Mouse (Mus musculus): ENCODE results near the gene Abhd2. TPM values are rescaled to one million over a fixed set of nuclear protein-coding genes. Genes with fewer than 3 reads are reported as not detected.

Abhd2 gene
- polyA plus RNA-seq, 1 experiment = 43.5 TPM

DNA sequence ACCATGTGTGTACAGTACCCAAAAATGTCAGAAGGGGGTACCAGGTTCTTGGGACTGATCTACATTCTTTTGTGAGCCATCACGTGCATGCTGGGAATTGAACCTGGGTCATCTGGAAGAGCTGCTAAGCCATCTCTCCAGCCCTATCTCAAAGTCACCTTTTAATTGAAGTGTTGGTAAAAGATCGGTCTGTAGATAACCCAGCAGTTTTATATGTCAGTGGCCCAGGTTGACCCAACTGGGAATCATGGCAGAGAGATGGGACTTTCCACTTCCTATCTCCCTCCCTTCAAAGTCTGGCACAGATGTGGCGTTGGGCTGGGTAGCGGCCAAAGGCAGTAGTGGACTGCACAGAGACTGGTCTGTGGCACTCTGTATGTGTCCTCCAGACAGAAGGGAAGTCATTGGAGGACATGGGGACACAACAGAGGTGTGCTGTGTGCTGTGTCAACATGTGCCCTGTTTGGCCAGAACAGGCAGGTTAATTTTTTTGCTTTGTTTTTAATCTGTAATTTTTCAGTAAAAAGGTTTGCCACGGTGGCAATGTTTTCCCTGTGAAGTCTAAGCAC lies 38.5 kb downstream of the Abhd2 start:
- peaks cover 41% of the 10 kb centered on the region for H3K4me1 ChIP-seq (ENCODE audit: control insufficient read depth, insufficient read depth, low read length)
- no peak for TF ChIP-seq CTCF (IDR thresholded peaks at IDR 0.05; ENCODE audit: extremely low read depth, insufficient read depth, low read length)
- TF ChIP-seq POLR2A (IDR thresholded peaks at IDR 0.05; ENCODE audit: extremely low read depth, insufficient read depth, low read length) = no peak
- H3K4me3 ChIP-seq (ENCODE audit: insufficient read depth, low read length) = no peak overlapping the region
- H3K27ac ChIP-seq (ENCODE audit: insufficient read depth, low read length) = peak overlapping the region; percentile 81

DNA sequence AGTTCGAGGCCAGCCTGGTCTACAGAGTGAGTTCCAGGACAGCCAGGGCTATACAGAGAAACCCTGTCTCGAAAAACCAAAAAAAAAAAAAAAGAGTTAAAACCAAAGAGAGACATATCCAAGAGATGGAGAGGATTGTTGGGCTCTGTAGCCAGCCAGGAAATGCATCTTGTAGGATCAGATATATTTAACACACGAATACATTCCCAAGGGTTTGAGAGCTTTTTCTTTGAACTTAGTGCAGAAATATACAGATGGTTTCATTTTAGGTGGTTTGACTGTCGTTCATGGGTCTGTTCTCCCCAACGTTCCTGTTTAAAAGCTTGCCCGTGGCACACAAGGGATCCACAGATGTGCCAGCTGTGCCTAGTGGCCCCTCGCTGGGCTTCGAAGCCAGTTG lies 39.2 kb downstream of the Abhd2 start:
- Histone ChIP-seq H3K27ac (ENCODE audit: insufficient read depth, low read length) (peak overlapping the region; percentile 89), H3K4me3 (ENCODE audit: insufficient read depth, low read length) (no peak overlapping the region), H3K4me1 (ENCODE audit: control insufficient read depth, insufficient read depth, low read length) (peaks cover 39% of the 10 kb centered on the region)
- TF ChIP-seq CTCF (IDR thresholded peaks at IDR 0.05; ENCODE audit: extremely low read depth, insufficient read depth, low read length) (no peak), POLR2A (IDR thresholded peaks at IDR 0.05; ENCODE audit: extremely low read depth, insufficient read depth, low read length) (no peak)

DNA sequence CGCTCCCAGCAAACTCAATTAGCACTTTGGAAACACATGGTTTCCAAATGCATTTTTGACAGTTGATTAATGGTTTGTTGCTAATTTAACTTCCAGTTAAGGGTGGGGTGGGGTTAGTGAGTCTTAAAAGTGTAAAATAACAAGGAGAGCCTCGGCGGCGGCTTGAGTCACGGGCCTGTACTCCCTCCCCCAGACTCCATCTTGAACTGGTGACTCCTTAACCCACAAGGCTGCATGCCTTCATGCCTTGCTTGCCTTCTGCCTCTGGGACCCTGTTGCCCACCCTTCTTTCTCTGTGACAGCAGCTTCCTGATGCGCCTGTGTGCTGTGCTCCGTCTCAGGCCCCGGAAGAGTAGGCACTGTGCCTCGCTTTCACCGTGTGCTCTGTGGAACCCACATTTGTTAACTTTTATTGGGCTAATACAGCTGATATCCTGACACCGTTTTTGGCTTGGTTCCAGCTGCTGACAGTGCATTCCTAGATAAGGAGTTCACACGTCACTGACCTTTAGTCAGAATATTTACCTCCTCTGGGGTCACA lies 40.6 kb downstream of the Abhd2 start:
- H3K4me3 ChIP-seq (ENCODE audit: insufficient read depth, low read length) = no peak overlapping the region
- H3K27ac ChIP-seq (ENCODE audit: insufficient read depth, low read length) = peak overlapping the region; percentile 2
- TF ChIP-seq CTCF (IDR thresholded peaks at IDR 0.05; ENCODE audit: extremely low read depth, insufficient read depth, low read length) = no peak
- no peak for TF ChIP-seq POLR2A (IDR thresholded peaks at IDR 0.05; ENCODE audit: extremely low read depth, insufficient read depth, low read length)
- peaks cover 36% of the 10 kb centered on the region for H3K4me1 ChIP-seq (ENCODE audit: control insufficient read depth, insufficient read depth, low read length)

DNA sequence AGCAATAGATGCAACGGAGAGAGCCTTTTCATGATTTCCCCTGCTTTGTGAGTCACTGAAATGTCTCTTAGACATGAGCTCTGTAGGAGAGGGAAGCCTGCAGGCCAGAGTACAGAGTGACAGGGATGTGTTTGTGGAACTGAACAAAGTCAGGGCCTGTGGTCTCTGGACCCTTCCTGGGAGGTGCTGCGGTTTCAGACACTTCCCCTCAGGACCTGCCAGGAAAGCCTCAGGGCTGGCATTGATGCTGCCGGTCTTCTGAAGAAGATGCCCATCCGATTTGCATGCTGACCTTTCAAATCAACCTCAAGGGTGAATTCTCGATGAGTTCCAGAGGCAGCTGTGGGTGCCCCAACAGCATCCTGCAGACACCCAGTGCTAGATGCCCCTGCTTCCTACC lies 41.5 kb downstream of the Abhd2 start:
- peaks cover 29% of the 10 kb centered on the region for H3K4me1 ChIP-seq (ENCODE audit: control insufficient read depth, insufficient read depth, low read length)
- TF ChIP-seq CTCF (IDR thresholded peaks at IDR 0.05; ENCODE audit: extremely low read depth, insufficient read depth, low read length) = no peak
- no peak for TF ChIP-seq POLR2A (IDR thresholded peaks at IDR 0.05; ENCODE audit: extremely low read depth, insufficient read depth, low read length)

DNA sequence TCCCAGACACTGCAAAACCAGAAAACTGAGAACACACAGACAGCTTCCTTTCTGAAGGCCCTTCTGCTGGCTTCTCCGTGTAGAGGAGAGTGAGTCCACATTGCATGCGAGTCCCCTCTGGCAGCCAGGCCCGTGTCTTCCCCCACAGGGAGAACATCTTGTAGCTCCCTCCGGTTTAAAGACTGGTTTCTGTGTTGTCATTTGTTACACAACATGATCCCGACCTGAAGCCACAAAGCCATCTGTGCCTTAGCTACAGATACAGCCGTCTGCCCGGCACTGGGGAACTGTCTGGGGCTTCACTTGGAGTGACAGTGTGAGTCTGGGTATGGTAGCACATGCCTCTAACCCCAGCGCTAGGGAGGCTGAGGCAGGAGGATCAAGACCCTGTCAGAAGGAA lies 42.1 kb downstream of the Abhd2 start:
- Histone ChIP-seq H3K4me3 (ENCODE audit: insufficient read depth, low read length) (no peak overlapping the region), H3K4me1 (ENCODE audit: control insufficient read depth, insufficient read depth, low read length) (peaks cover 28% of the 10 kb centered on the region), H3K27ac (ENCODE audit: insufficient read depth, low read length) (peak overlapping the region; percentile 90)
- TF ChIP-seq POLR2A (IDR thresholded peaks at IDR 0.05; ENCODE audit: extremely low read depth, insufficient read depth, low read length) = no peak
- TF ChIP-seq CTCF (IDR thresholded peaks at IDR 0.05; ENCODE audit: extremely low read depth, insufficient read depth, low read length) = no peak

More for the DNA sequence above, 41.5 kb downstream of the Abhd2 start:
- no peak overlapping the region for H3K4me3 ChIP-seq (ENCODE audit: insufficient read depth, low read length)
- peak overlapping the region; percentile 30; the same call in 1 of the 2 replicates for H3K27ac ChIP-seq (ENCODE audit: insufficient read depth, low read length)

- Histone ChIP-seq H3K4me1 (ENCODE audit: control insufficient read depth, insufficient read depth, low read length) (peaks cover 29% of the 10 kb centered on the region), H3K27ac (ENCODE audit: insufficient read depth, low read length) (peak overlapping the region; percentile 90)
- TF ChIP-seq CTCF (IDR thresholded peaks at IDR 0.05; ENCODE audit: extremely low read depth, insufficient read depth, low read length) (no peak), POLR2A (IDR thresholded peaks at IDR 0.05; ENCODE audit: extremely low read depth, insufficient read depth, low read length) (no peak)
Observed at GRCm38 (mm10) chr7:79316069-79316695, 43.2 kb downstream of the Abhd2 start.

DNA sequence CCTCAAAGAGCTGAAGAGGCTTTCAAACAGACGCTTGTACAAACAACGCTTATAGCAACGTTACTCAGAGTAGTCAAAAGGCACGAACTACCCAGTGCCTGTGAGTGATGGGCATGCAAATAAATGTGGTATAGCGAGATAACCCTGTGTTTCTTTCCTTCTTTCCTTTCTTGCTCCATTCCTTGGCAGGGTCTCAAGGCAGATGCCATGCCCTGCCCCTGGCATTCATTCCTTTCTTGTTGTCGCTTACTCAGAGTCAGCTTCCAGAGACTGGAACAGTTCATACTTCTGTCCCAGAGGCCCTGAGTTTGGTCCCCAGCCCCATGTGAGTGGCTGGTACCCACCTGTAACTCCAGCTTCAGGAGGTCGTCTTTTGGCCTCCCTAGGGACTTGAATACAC lies 44.6 kb downstream of the Abhd2 start:
- Histone ChIP-seq H3K4me1 (ENCODE audit: control insufficient read depth, insufficient read depth, low read length) (peaks cover 27% of the 10 kb centered on the region), H3K27ac (ENCODE audit: insufficient read depth, low read length) (no peak overlapping the region; the same call in 1 of the 2 replicates), H3K4me3 (ENCODE audit: insufficient read depth, low read length) (no peak overlapping the region)
- TF ChIP-seq CTCF (IDR thresholded peaks at IDR 0.05; ENCODE audit: extremely low read depth, insufficient read depth, low read length) (no peak), POLR2A (IDR thresholded peaks at IDR 0.05; ENCODE audit: extremely low read depth, insufficient read depth, low read length) (no peak)

More at GRCm38 (mm10) chr7:79316069-79316695, 43.2 kb downstream of the Abhd2 start:
- H3K4me3 ChIP-seq (ENCODE audit: insufficient read depth, low read length) = no peak overlapping the region

DNA sequence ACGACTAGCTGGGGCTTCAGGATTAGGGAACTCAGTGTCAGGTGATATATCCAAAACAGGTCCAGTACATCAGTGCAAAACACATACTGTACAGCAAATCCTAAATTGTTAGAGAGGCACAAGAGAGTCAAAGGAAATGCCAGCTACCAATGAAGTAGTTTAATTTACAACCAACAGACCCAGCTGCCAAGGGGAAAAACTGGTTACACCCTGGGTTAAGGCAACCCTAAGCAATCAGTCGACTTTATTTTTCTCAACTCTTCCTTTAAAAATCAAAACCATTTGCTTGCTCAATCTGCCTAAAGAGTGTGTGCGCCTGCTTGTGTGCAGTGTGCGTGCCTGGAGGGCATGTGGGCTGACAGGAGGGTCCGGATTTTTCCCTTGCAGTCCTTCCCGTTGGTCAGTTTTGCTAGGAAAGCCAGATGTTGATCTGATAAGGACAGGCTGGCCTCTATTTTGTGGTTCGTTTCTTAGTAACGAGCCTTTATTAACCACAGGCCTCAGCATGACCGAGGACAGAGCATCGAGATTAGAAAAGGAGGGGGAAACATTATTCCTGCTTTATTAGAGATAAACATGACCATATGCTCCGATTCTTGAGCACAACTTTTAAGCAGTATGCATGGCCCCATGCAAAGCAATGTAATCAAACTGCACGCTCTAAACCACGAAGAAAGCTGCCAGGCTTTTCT lies 45.3 kb downstream of the Abhd2 start:
- H3K4me1 ChIP-seq (ENCODE audit: control insufficient read depth, insufficient read depth, low read length) = peaks cover 27% of the 10 kb centered on the region
- no peak overlapping the region for H3K4me3 ChIP-seq (ENCODE audit: insufficient read depth, low read length)
- no peak for TF ChIP-seq POLR2A (IDR thresholded peaks at IDR 0.05; ENCODE audit: extremely low read depth, insufficient read depth, low read length)
- TF ChIP-seq CTCF (IDR thresholded peaks at IDR 0.05; ENCODE audit: extremely low read depth, insufficient read depth, low read length) = no peak
- no peak overlapping the region; the same call in 1 of the 2 replicates for H3K27ac ChIP-seq (ENCODE audit: insufficient read depth, low read length)

- H3K4me3 ChIP-seq (ENCODE audit: insufficient read depth, low read length) = no peak overlapping the region
- no peak for TF ChIP-seq POLR2A (IDR thresholded peaks at IDR 0.05; ENCODE audit: extremely low read depth, insufficient read depth, low read length)
- TF ChIP-seq CTCF (IDR thresholded peaks at IDR 0.05; ENCODE audit: extremely low read depth, insufficient read depth, low read length) = no peak
Observed at GRCm38 (mm10) chr7:79323855-79324254, 50.9 kb downstream of the Abhd2 start.

More at GRCm38 (mm10) chr7:79323855-79324254, 50.9 kb downstream of the Abhd2 start:
- H3K27ac ChIP-seq (ENCODE audit: insufficient read depth, low read length) = peak overlapping the region; percentile 27; the same call in 1 of the 2 replicates
- H3K4me1 ChIP-seq (ENCODE audit: control insufficient read depth, insufficient read depth, low read length) = peaks cover 16% of the 10 kb centered on the region
